Mouse (Mus musculus) forebrain, embryonic 16.5 days (tissue): ENCODE measurements around the gene Clec16a. TPM values are rescaled to one million over a fixed set of nuclear protein-coding genes. Genes with fewer than 3 reads are reported as not detected.

Experiments used
- ATAC-seq: fragments of 200-750 bp; cut with Nextera tagmentation; 2 replicates; pipeline ENCODE4 v1.8.0; 2017; ENCODE audit warnings: mild to moderate bottlenecking, moderate library complexity
- H3K27ac ChIP-seq: fragments of 300-500 bp; sonication (generic); 2 replicates; pipeline ENCODE4 v1.5.1; 2014; ENCODE audit warnings: low read length, control low read depth
- H3K27me3 ChIP-seq: fragments of 300-500 bp; sonication (generic); replicated peaks from 2 replicates; pipeline ENCODE4 v1.6.1; 2014; ENCODE audit warnings: low read length; ENCODE audit not compliant: control insufficient read depth, insufficient read depth
- H3K36me3 ChIP-seq: fragments of 300-500 bp; sonication (generic); 2 replicates; pipeline ENCODE4 v1.6.1; 2014; ENCODE audit not compliant: control insufficient read depth, insufficient read depth
- H3K4me1 ChIP-seq: fragments of 300-500 bp; sonication (generic); replicated peaks from 2 replicates; pipeline ENCODE4 v1.6.1; 2014; ENCODE audit warnings: low read length; ENCODE audit not compliant: control insufficient read depth, insufficient read depth
- H3K4me2 ChIP-seq: fragments of 300-500 bp; sonication (generic); 2 replicates; pipeline ENCODE4 v1.6.1; 2014; ENCODE audit warnings: mild to moderate bottlenecking, low read length, control low read depth
- H3K4me3 ChIP-seq: fragments of 300-500 bp; sonication (generic); replicated peaks from 2 replicates; pipeline ENCODE4 v1.5.1; 2014; ENCODE audit warnings: mild to moderate bottlenecking, low read length, control low read depth
- H3K9ac ChIP-seq: fragments of 300-500 bp; sonication (generic); replicated peaks from 2 replicates; pipeline ENCODE4 v1.6.1; 2014; ENCODE audit warnings: low read depth, low read length, control low read depth
- H3K9me3 ChIP-seq: fragments of 300-500 bp; sonication (generic); 2 replicates; pipeline ENCODE4 v1.6.1; 2016; ENCODE audit warnings: low read length; ENCODE audit not compliant: control insufficient read depth
- WGBS: fragments of 180-500 bp; shearing (Covaris S2); extraction: QIAGEN DNeasy Blood & Tissue Kit; methylation state at CpG from one replicate; pipeline ENCODE4 v1.1.7; 2014; 5-methylcytosine and 5-hydroxymethylcytosine counted together
- polyA plus RNA-seq: library from polyadenylated mRNA; unstranded; fragments of >200 nt; fragmentation: Nextera tagmentation; extraction: Ambion mirVana; gene quantifications from 2 replicates; pipeline ENCODE4 v1.2.1, GENCODE M21; 2015

Clec16a gene
- polyA plus RNA-seq, 1 experiment from 2014 or later = 72.8 TPM

GRCm38 (mm10) chr16:10783451-10783850 lies 238.3 kb downstream of the Clec16a start:
- Histone ChIP-seq H3K4me2 (no peak overlapping the region; the same call in 1 of the 2 replicates), H3K9ac (no peak overlapping the region), H3K27me3 (peaks cover 14% of the 10 kb centered on the region), H3K4me3 (no peak overlapping the region), H3K27ac (no peak overlapping the region), H3K36me3 (no peaks in the 10 kb centered on the region), H3K4me1 (peaks cover 15% of the 10 kb centered on the region), H3K9me3 (no peaks in the 10 kb centered on the region)
- ATAC-seq = no peak
- 74% methylated on average over 8 of the region's 8 CpGs for WGBS

- Histone ChIP-seq H3K4me1 (peaks cover 15% of the 10 kb centered on the region), H3K27ac (no peak overlapping the region), H3K9ac (peak overlapping the region; percentile 79), H3K4me2 (peak overlapping the region; percentile 100), H3K36me3 (no peaks in the 10 kb centered on the region), H3K27me3 (peaks cover 14% of the 10 kb centered on the region), H3K9me3 (no peaks in the 10 kb centered on the region), H3K4me3 (peak overlapping the region; percentile 76)
- 3% methylated on average over 81 of the region's 81 CpGs for WGBS
- ATAC-seq = no peak
Observed at GRCm38 (mm10) chr16:10783883-10784792, 239.0 kb downstream of the Clec16a start.

- peak overlapping the region; percentile 100 for H3K4me2 ChIP-seq
- under 1% methylated on average over 53 of the region's 55 CpGs for WGBS
- peak overlapping the region; percentile 79 for H3K9ac ChIP-seq
- peaks cover 15% of the 10 kb centered on the region for H3K4me1 ChIP-seq
- no peaks in the 10 kb centered on the region for H3K9me3 ChIP-seq
- peak overlapping the region; percentile 80 for H3K27ac ChIP-seq
- H3K27me3 ChIP-seq = peaks cover 14% of the 10 kb centered on the region
- peak overlapping the region; percentile 76 for H3K4me3 ChIP-seq
- ATAC-seq = peak; percentile 82
- no peaks in the 10 kb centered on the region for H3K36me3 ChIP-seq
Observed at GRCm38 (mm10) chr16:10784793-10785370, 239.7 kb downstream of the Clec16a start.

GRCm38 (mm10) chr16:10785371-10786231 lies 240.5 kb downstream of the Clec16a start, which contains the start of gene Socs1:
Socs1 (minus strand) TSS chr16:10785536.
- under 1% methylated on average over 57 of the region's 59 CpGs for WGBS
- Histone ChIP-seq H3K4me1 (peaks cover 15% of the 10 kb centered on the region), H3K9ac (peak within 1 kb of the TSS; percentile 79), H3K36me3 (no peaks in the 10 kb centered on the region), H3K9me3 (no peaks in the 10 kb centered on the region), H3K27ac (peak within 1 kb of the TSS; percentile 80), H3K27me3 (peaks cover 14% of the 10 kb centered on the region), H3K4me3 (peak within 1 kb of the TSS; percentile 76), H3K4me2 (peak within 1 kb of the TSS; percentile 100)
- peak; percentile 86 for ATAC-seq

- peak overlapping the region; percentile 100 for H3K4me2 ChIP-seq
- H3K9ac ChIP-seq = peak overlapping the region; percentile 79
- peaks cover 14% of the 10 kb centered on the region for H3K27me3 ChIP-seq
- H3K27ac ChIP-seq = peak overlapping the region; percentile 80
- 2% methylated on average over 9 of the region's 9 CpGs for WGBS
- peak; percentile 55 for ATAC-seq
- H3K36me3 ChIP-seq = no peaks in the 10 kb centered on the region
- H3K4me3 ChIP-seq = peak overlapping the region; percentile 76
- H3K4me1 ChIP-seq = peaks cover 15% of the 10 kb centered on the region
- no peaks in the 10 kb centered on the region for H3K9me3 ChIP-seq
Observed at GRCm38 (mm10) chr16:10786288-10786687, 241.1 kb downstream of the Clec16a start.

- Histone ChIP-seq H3K9me3 (no peaks in the 10 kb centered on the region), H3K36me3 (no peaks in the 10 kb centered on the region), H3K4me2 (no peak overlapping the region), H3K4me3 (no peak overlapping the region), H3K27ac (no peak overlapping the region), H3K27me3 (peaks cover 14% of the 10 kb centered on the region), H3K9ac (no peak overlapping the region), H3K4me1 (peaks cover 15% of the 10 kb centered on the region)
- WGBS = 69% methylated on average over 4 of the region's 4 CpGs
- ATAC-seq = no peak
Observed at GRCm38 (mm10) chr16:10786782-10787547, 241.8 kb downstream of the Clec16a start.

- no peaks in the 10 kb centered on the region for H3K9me3 ChIP-seq
- peaks cover 14% of the 10 kb centered on the region for H3K27me3 ChIP-seq
- no peaks in the 10 kb centered on the region for H3K36me3 ChIP-seq
- H3K4me1 ChIP-seq = peaks cover 15% of the 10 kb centered on the region
- no peak for ATAC-seq
- H3K9ac ChIP-seq = no peak overlapping the region
- no peak overlapping the region for H3K4me3 ChIP-seq
- H3K27ac ChIP-seq = no peak overlapping the region
- WGBS = 82% methylated on average over 7 of the region's 7 CpGs
- no peak overlapping the region for H3K4me2 ChIP-seq
Observed at GRCm38 (mm10) chr16:10787548-10788058, 242.5 kb downstream of the Clec16a start.

- no peak for ATAC-seq
Observed at GRCm38 (mm10) chr16:10788271-10788670, 243.1 kb downstream of the Clec16a start, which contains the start of gene Tnp2. Tnp2 (minus strand) TSS chr16:10788660.

More at GRCm38 (mm10) chr16:10788271-10788670, 243.1 kb downstream of the Clec16a start, which contains the start of gene Tnp2:
- Histone ChIP-seq H3K9me3 (no peaks in the 10 kb centered on the region), H3K27me3 (peaks cover 13% of the 10 kb centered on the region), H3K36me3 (no peaks in the 10 kb centered on the region), H3K4me1 (peaks cover 15% of the 10 kb centered on the region), H3K4me2 (no peak within 1 kb of the TSS), H3K9ac (no peak within 1 kb of the TSS), H3K27ac (no peak within 1 kb of the TSS), H3K4me3 (no peak within 1 kb of the TSS)
- WGBS = 55% methylated on average over 16 of the region's 16 CpGs
